Mouse (Mus musculus) embryonic facial prominence, embryonic 11.5 days (tissue): ENCODE results near the gene Lmna. TPM values are rescaled to one million over a fixed set of nuclear protein-coding genes. Genes with fewer than 3 reads are reported as not detected.

Experiments used
- ATAC-seq: fragments of 200-750 bp; cut with Nextera tagmentation; replicated peaks from 2 replicates; pipeline ENCODE4 v1.8.0; 2017; ENCODE audit warnings: low read depth; ENCODE audit not compliant: insufficient number of reproducible peaks, low FRiP score, low TSS enrichment
- DNase-seq: peaks from one replicate; pipeline ENCODE4 v3.0.0-alpha.2; 2015; ENCODE audit warnings: low spot score
- H3K27ac ChIP-seq: fragments of 300-500 bp; sonication (generic); replicated peaks from 2 replicates; pipeline ENCODE4 v1.5.1; 2014; ENCODE audit warnings: mild to moderate bottlenecking, low read depth, low read length, control low read depth
- H3K27me3 ChIP-seq: fragments of 300-500 bp; sonication (generic); 2 replicates; pipeline ENCODE4 v1.6.1; 2014; ENCODE audit warnings: mild to moderate bottlenecking, low read length, moderate library complexity, mixed read lengths; ENCODE audit not compliant: control insufficient read depth, insufficient read depth
- H3K36me3 ChIP-seq: fragments of 300-500 bp; sonication (generic); replicated peaks from 2 replicates; pipeline ENCODE4 v1.6.1; 2014; ENCODE audit warnings: low read depth, mild to moderate bottlenecking, low read length, moderate library complexity, mixed read lengths; ENCODE audit not compliant: control insufficient read depth, insufficient read depth
- H3K4me1 ChIP-seq: fragments of 300-500 bp; sonication (generic); 2 replicates; pipeline ENCODE4 v1.6.1; 2014; ENCODE audit warnings: low read length, mixed read lengths; ENCODE audit not compliant: control insufficient read depth, insufficient read depth
- H3K4me2 ChIP-seq: fragments of 300-500 bp; sonication (generic); 2 replicates; pipeline ENCODE4 v1.6.1; 2014; ENCODE audit warnings: low read depth, mild to moderate bottlenecking, control low read depth, low read length, moderate library complexity
- H3K4me3 ChIP-seq: fragments of 300-500 bp; sonication (generic); 2 replicates; pipeline ENCODE4 v1.5.1; 2014; ENCODE audit warnings: low read depth, low read length, control low read depth
- H3K9ac ChIP-seq: fragments of 300-500 bp; sonication (generic); replicated peaks from 2 replicates; pipeline ENCODE4 v1.6.1; 2014; ENCODE audit warnings: mild to moderate bottlenecking, control low read depth, low read length
- H3K9me3 ChIP-seq: fragments of 300-500 bp; sonication (generic); replicated peaks from 2 replicates; pipeline ENCODE4 v1.6.1; 2016; ENCODE audit warnings: mild to moderate bottlenecking, low read length, inconsistent platforms, mixed read lengths; ENCODE audit not compliant: control insufficient read depth
- WGBS: fragments of 180-500 bp; shearing (Covaris S2); extraction: QIAGEN DNeasy Blood & Tissue Kit; methylation state at CpG from one replicate; pipeline ENCODE4 v1.1.7; 2014; 5-methylcytosine and 5-hydroxymethylcytosine counted together
- polyA plus RNA-seq: library from polyadenylated mRNA; unstranded; fragments of >200 nt; fragmentation: Nextera tagmentation; extraction: Ambion mirVana; gene quantifications from 2 replicates; pipeline ENCODE4 v1.2.1, GENCODE M21; 2014

The Lmna gene
- polyA plus RNA-seq, 1 experiment from 2014 or later = 28.7 TPM

DNA sequence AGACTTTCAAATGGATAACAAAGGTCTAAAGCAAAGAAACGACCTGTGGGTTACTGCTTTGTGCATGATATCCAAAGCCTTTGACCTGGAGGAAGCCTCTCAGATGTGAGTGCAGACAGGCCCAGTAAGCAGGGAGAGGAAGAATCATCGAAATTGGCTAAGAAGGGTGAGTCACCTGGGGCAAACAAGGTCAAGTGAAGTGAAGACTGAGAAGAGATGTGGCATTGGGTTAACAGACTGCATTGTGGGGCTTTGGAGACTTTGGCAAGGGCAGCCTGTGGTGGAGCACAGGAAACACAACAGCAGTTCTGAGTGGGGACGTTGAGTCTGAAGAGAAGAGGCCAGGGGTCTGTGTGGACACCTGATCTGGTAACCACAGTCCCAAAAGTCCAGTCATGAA, 45.3 kb downstream of the Lmna start:
- Histone ChIP-seq H3K9ac (no peak overlapping the region), H3K27ac (no peak overlapping the region), H3K4me2 (no peak overlapping the region), H3K27me3 (no peaks in the 10 kb centered on the region), H3K4me3 (no peak overlapping the region), H3K4me1 (no peaks in the 10 kb centered on the region), H3K36me3 (no peaks in the 10 kb centered on the region), H3K9me3 (no peaks in the 10 kb centered on the region)
- 49% methylated on average over 3 of the region's 3 CpGs for WGBS
- DNase-seq (no peak), ATAC-seq (no peak)

DNA sequence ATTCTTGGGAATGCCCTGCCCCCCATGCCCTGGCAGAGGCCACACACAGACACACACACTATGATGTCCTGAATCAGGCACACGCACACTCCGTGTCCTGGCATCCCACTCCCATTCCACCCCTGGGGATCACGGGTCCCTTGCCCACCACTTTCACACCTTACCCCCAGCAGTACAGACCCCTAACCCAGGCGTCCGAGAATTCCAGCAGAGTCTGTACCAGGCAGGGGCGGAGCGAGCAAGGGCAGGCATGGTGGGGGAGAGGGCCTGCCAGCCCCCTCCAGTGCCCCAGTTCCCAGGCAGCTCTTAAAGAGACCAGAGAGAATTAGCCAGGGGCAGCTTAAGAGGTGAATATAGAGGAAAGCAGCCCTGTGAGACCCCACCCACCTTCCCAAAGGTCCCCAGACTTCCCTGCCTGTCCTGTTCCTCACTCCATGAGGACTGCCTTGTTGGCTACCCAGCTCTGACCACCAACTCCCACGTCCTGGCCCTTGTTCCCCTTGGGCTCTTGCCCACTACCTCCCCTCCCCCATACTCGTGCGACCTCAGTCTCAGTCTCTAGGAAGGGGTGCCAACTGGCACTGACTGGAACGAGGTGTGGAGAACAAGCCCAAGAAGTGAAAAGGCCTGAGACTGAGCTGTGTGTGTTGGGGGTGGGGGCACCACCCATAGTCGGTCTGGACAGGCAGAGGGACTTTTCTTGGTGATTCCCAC, 48.6 kb downstream of the Lmna start, which contains the start of gene Sema4a:
Sema4a (minus strand) TSS at position 200 of the 714 bp plus-strand sequence.
- Histone ChIP-seq H3K27me3 (no peaks in the 10 kb centered on the region), H3K9ac (no peak within 1 kb of the TSS), H3K4me1 (peaks cover 5% of the 10 kb centered on the region), H3K4me2 (no peak within 1 kb of the TSS), H3K9me3 (no peaks in the 10 kb centered on the region), H3K36me3 (no peaks in the 10 kb centered on the region), H3K4me3 (no peak within 1 kb of the TSS), H3K27ac (no peak within 1 kb of the TSS)
- no peak for DNase-seq
- ATAC-seq = no peak
- 46% methylated on average over 12 of the region's 12 CpGs for WGBS

DNA sequence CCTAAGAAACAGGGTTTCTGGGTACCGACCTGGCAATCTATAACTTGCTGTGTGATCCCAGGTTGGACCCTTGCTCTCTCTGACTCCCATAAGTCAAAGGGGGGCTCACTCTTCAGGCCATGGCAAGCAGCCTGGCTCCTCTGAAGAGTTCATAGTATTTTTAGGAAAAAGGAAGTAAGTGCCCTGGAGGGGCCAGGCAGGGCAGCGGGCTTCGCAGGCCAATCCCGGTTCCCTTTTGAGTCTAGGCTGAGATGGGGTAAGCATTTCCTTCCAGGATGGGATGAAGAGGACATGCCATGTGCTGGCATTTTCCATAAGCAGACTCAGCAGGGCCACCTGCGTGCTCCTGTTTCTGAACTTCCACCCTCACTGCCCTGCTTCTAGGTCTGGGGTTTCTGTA, 49.7 kb downstream of the Lmna start:
- Histone ChIP-seq H3K4me2 (no peak overlapping the region), H3K4me1 (peaks cover 5% of the 10 kb centered on the region), H3K9ac (no peak overlapping the region), H3K4me3 (no peak overlapping the region), H3K9me3 (no peaks in the 10 kb centered on the region), H3K27me3 (no peaks in the 10 kb centered on the region), H3K27ac (no peak overlapping the region), H3K36me3 (no peaks in the 10 kb centered on the region)
- ATAC-seq (no peak), DNase-seq (no peak)
- 75% methylated on average over 5 of the region's 5 CpGs for WGBS

DNA sequence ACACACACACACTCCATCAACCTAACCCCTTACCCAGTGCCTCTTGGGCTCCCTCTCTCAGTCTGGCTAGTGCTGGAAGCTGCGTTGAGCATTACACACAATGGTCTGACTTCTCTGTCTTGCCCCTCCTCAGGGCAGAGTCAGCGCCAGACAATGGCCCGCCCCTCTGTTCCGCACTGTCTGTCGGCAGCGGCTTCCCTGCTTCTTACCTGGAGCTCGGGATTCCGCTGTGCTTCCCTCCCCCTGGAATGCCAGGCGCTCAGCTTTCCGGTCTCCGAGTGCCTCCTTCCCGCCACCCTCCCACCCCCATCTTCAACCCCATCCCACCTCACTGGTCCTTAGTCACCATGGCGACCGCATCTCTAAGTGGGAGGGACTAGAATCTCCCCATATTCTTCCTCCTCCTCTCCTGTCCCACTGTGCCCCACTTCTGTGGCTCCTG, 51.0 kb downstream of the Lmna start:
- Histone ChIP-seq H3K4me2 (peak overlapping the region; percentile 56), H3K9me3 (no peaks in the 10 kb centered on the region), H3K9ac (peak overlapping the region; percentile 59), H3K27ac (no peak overlapping the region), H3K4me1 (peaks cover 5% of the 10 kb centered on the region), H3K4me3 (peak overlapping the region; percentile 30), H3K36me3 (no peaks in the 10 kb centered on the region), H3K27me3 (no peaks in the 10 kb centered on the region)
- DNase-seq = peak; percentile 59
- WGBS = under 1% methylated on average over 14 of the region's 14 CpGs
- peak; percentile 67; the same call in 1 of the 2 replicates for ATAC-seq

DNA sequence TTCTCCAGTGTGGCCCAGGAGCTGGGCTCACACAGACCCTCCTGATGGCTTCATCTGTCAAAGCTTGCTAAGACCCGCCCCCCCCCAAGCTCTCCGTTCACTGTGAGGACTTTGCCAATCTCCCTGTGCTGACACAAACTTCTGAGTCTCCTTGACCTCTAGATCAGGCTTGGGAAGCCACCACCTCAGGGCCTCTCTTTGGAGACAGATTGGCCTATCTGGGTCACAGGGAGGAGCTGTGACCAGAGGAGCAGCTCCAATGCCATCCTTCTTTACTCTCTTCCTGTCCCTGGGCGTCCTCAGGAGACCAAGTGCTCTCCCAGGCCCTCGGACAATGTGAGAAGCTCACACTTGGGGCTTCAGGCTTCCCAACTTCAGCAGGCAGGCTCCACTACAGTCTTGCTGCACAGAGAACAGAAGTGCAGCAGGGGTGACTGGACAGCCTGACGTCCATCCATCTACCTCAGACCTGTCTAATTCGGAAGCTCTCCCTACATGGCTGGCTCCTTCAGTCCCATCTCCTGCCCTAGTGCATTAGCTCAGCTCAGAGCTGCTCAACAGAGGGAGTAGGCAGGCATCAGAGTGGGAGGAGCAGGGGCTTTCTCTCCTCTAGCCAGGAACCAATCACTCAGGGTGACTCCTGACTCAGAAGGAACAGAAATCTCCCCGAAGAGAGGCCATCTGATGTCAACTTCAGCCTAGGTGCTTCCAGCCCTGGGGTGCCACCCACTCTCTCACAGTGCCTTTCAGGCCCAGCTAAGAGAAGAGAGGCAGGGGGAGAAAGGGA, 52.8 kb downstream of the Lmna start:
- ATAC-seq = no peak
- H3K27me3 ChIP-seq = no peaks in the 10 kb centered on the region; the same call in 1 of the 2 replicates
- H3K4me2 ChIP-seq = no peak overlapping the region
- peaks cover 5% of the 10 kb centered on the region for H3K4me1 ChIP-seq
- no peak overlapping the region for H3K9ac ChIP-seq
- H3K36me3 ChIP-seq = no peaks in the 10 kb centered on the region
- H3K9me3 ChIP-seq = no peaks in the 10 kb centered on the region
- no peak overlapping the region for H3K27ac ChIP-seq
- 72% methylated on average over 7 of the region's 7 CpGs for WGBS
- DNase-seq = no peak
- H3K4me3 ChIP-seq = no peak overlapping the region

DNA sequence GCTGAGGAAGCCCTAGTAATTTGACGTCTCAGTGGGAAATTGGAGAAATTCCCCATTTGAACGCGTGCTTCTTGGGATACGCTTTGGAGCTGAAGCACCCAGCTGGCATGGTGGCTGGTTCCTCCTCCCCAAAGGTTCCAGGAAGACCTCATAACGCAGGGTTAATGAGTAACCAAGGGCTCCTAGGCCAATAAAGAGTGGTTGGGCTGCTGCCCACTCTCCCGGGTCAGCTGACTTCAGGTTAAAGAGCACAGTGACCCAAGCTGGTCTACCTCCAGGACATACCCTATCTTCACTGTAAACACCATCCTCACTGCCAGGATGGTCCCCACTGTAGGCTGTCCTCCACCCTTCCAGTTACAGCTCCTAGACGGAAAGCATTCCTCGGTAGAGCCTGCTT, 53.4 kb downstream of the Lmna start:
- no peak overlapping the region for H3K9ac ChIP-seq
- DNase-seq (no peak), ATAC-seq (no peak)
- no peaks in the 10 kb centered on the region; the same call in 1 of the 2 replicates for H3K27me3 ChIP-seq
- H3K27ac ChIP-seq = no peak overlapping the region
- peaks cover 5% of the 10 kb centered on the region for H3K4me1 ChIP-seq
- no peaks in the 10 kb centered on the region for H3K9me3 ChIP-seq
- H3K4me3 ChIP-seq = no peak overlapping the region
- 93% methylated on average over 8 of the region's 8 CpGs for WGBS
- no peaks in the 10 kb centered on the region for H3K36me3 ChIP-seq
- H3K4me2 ChIP-seq = no peak overlapping the region

DNA sequence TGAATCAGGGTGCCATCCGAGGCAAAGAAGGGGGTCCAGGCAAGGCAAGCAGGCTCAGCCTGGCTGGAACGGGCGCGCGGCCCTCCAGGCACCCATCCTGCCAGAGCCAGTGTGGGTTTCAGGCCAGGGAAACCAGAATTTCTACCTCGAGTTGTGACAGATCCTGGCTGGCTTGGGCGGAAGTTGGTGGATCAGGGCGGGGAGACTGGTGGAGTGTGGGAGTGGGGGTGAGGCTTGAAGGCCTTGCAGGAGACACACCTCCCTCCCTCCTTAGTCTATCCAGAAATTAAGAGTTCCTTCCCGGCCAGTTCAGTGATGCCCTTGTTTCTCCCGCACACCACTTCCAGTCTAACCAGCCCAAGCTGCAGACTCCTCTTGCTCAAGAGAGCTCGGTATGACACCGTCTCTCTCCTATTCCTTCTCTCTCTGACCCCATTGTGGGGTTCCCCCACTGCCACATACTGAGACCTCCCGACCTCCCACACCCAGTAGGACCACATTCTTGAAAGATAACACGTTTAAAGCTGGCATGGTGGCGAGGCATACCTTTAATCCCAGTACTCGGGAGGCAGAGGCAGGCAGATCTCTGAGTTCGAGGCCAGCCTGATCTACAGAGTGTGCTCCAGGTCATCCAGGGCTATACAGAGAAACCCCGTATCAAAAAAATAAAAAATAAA, 54.0 kb downstream of the Lmna start:
- WGBS = 78% methylated on average over 18 of the region's 18 CpGs
- Histone ChIP-seq H3K4me2 (no peak overlapping the region), H3K27me3 (no peaks in the 10 kb centered on the region; the same call in 1 of the 2 replicates), H3K36me3 (no peaks in the 10 kb centered on the region), H3K4me3 (no peak overlapping the region), H3K27ac (no peak overlapping the region), H3K9me3 (no peaks in the 10 kb centered on the region), H3K4me1 (peaks cover 5% of the 10 kb centered on the region), H3K9ac (no peak overlapping the region)
- ATAC-seq (no peak), DNase-seq (no peak)
